Mouse (Mus musculus) bone marrow macrophage, adult 2 months (primary cell): ENCODE measurements around the gene Rd3l.

Experiments used
- CTCF ChIP-seq: IDR thresholded peaks from 2 replicates; pipeline ENCODE4 v1.5.1; 2012; ENCODE audit warnings: low read depth, mild to moderate bottlenecking, low read length, moderate library complexity
- POLR2A ChIP-seq: IDR thresholded peaks from 2 replicates; pipeline ENCODE4 v1.6.1; 2012; ENCODE audit warnings: mild to moderate bottlenecking, low read depth, low read length, borderline replicate concordance

- TF ChIP-seq CTCF (no peak), POLR2A (no peak)
Observed at GRCm38 (mm10) chr12:112013271-112013801, 32.2 kb upstream of the Rd3l start.
